Mouse (Mus musculus): ENCODE results near the gene Slc9a7.
A peak's percentile ranks its signal among the peaks of the same experiment; 100 is the strongest.

Gene Slc9a7

DNA sequence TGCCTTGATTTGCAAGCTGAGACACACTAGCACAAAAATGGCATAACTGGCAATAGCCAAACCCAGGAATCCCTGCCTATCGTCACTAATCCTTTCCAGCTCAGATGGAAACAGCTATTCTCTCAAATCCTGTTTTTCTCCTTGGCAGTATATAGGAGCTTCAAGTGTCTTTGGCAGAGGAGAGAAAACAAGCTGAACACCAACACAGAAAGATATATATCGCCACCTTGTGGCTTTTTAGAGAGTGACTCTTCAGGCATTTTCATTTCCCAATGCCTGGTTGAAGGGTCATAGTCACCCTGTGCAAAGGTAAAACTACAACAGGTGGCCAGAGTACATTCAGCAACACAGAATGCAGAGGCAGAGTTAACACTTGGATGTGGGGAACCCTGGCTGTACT lies 134.1 kb downstream of the Slc9a7 start:
- DNase-seq (ENCODE audit: low spot score): peak; percentile 12

DNA sequence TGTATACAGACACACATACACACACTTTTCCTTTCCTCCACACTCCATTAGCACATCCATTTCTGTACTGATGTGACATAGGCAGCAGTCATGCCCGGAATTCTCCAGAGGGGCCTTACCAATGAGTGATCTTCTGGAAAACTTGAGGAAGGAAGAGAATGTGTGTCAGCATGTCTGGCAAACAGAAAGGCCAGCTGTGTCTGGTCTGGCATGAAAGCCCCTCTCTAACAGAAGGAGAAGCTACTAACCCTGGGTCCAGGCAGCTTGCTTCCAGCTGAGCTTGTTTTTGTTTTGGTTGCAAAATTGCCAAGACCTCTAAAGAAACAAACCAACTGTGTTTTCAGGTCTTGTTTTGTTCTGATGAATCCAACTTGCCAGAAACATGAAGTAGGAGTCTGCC lies 162.1 kb downstream of the Slc9a7 start:
- DNase-seq (ENCODE audit: low spot score): no peak

DNA sequence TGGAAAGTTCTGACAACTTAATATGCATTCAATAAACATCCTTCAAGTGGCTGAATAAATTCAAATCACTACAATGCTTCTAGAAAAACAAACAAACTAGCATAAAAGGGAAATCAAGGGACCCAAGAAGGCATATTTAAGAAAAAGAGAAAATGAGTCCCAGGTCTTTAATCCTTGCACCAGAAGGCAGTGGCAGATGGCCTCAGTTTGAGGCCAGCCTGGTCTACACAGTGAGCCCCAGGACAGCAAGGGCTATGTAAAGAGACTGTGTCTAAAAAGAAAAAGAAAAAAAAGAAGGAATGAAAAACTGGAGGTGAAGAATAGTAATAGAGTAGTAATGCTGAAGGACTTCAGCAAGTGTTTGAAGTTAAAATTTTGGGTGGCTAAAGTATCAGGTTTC lies 162.7 kb downstream of the Slc9a7 start:
- no peak for DNase-seq (ENCODE audit: low spot score)

DNA sequence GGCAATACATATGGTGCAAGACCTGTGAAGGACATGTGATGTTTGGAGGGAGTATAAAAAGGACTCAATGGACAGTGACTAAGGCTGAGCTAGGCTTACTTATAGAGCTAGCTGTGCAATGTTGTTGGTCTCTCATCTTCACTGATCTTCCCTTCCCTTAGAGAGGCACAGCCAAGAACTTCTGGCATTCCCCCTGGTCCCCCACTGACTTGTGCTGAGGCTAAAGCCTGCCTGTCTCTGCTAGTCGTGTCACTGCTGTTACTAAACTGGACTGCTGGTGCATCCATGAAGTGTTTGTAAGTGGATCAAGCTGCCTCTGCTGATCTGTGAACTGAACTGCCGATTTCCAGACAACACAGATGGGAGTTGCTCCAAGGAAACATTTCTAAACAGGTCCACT lies 166.1 kb downstream of the Slc9a7 start:
- no peak for DNase-seq (ENCODE audit: low spot score)

DNA sequence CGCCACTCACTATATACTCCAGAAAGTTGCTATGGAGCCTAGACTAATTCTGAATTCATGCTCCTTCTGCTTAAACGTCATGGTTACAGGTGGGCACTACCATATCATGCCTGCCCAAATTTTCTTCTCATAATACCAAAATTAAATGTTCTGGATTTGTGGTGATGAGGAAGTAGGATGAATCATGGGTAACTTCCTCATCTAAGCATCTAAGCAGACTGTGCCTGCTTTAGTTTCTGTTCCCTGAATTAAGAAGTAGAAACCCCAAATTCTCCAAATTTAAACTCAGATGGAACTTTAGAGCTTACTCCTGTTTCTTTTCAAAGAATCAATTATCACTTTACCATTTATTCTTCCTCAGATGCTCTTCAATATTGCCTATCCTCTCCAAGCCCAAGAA lies 173.9 kb downstream of the Slc9a7 start:
- DNase-seq (ENCODE audit: low spot score): no peak

DNA sequence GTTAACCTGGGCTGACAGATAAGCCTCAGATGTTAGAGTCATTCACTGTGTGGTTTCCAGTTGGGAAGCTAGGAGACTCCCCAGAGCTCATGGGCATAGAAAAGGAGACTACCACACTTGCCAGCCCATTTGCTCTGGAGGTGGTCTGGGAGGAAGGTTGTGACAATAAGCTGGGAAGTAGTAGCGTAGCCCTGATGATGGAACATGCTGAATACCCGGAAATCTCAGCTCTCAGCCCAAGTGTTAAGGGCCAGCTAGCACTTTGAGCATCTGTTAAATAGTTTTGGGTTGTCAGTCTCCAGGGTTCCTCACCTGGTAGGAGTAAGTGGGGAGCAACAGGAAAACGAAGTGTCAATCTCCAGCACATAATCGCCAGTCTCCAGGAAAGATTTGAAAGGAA lies 221.4 kb downstream of the Slc9a7 start:
- DNase-seq (ENCODE audit: low spot score): no peak

DNA sequence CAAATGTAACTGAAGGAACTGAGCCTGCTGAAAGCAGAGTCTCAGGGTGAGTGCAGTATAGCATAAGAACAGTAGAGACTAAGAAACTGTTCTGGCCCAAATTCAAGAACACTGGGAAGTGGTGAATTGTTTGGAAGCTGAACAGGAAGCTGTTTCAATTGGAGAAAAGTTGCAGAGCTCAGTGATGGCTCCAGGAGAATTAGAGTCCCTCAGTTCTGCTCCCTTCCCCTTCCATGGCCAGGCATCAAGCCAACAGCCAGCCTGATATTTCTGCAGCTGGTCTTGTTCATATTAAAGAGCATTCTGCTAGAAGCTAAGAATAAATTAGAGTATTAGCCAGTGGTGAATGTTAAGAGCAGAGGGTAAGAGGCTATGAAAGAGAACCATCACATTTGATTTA lies 225.0 kb downstream of the Slc9a7 start:
- DNase-seq (ENCODE audit: low spot score): no peak

DNA sequence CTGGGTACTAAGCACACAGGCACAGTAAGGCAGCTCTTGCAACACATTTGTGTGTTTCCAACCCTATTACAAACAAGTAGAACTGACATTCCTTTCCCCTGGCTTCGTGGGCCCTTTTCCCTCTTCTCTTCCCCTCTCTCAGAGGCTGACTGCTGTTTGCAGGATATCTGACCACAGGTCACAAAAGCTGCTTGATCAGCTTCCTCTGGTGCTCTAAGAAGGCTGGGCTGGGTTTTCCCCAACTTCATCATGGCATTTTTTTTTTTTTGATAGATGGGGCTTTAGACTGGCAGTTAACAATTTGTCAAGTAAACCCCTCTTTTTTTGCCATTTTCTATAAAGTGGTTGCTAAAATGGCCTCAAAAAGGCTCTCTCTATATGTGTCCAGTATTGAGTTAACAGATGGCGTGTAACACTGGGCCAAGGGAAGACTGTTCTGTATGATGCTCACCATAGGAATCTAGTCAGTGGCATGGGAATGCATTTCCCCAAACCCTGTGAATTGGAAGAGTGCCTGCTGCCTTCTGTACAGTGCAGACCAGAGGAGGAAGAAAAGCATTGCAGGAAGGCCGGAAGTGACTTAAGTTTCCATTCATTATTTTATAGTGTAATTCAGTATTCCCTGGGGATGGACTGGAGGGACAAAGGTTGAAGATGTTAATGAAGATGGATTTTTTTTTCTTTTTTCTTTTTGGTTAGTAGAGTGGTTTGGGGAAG lies 229.7 kb downstream of the Slc9a7 start:
- DNase-seq (ENCODE audit: low spot score): no peak

DNA sequence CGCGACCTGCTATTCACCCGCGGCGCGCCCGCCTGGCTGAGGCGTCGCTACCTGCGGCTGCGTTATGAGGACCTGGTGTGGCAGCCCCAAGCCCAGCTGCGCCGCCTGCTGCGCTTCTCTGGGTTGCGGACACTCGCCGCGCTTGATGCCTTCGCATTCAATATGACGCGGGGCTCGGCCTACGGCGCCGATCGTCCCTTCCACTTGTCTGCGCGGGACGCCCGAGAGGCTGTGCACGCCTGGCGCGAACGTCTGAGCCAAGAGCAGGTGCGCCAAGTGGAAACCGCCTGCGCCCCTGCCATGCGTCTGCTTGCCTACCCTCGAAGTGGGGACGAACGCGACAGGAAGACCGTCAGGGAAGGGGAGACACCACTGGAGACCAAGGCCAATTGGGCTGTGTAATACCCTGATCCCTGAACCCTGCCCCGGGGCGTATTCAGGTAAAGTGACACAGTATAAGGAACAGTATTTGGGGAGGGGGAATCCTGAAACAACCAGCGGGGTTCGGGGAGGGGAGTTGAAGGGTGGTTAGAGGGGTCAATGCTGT lies 230.8 kb downstream of the Slc9a7 start:
- peak; percentile 9 for DNase-seq (ENCODE audit: low spot score)

DNA sequence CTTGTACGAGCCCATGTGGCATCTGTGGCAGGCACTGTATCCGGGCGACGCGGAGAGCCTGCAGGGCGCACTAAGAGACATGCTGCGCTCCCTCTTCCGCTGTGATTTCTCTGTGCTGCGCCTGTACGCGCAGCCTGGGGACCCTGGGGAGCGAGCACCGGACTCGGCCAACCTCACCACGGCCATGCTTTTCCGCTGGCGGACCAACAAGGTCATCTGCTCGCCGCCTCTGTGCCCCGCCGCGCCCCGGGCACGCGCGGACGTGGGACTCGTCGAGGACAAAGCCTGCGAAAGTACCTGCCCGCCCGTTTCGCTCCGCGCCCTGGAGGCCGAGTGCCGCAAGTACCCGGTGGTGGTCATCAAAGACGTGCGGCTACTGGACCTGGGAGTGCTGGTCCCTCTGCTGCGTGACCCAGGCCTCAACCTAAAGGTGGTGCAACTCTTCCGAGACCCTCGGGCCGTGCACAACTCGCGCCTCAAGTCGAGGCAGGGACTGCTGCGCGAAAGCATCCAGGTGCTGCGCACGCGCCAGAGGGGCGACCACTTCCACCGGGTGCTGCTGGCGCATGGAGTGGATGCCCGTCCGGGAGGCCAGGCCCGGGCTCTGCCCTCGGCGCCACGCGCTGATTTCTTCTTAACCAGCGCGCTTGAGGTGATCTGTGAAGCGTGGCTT lies 231.4 kb downstream of the Slc9a7 start:
- DNase-seq (ENCODE audit: low spot score): peak; percentile 2

DNA sequence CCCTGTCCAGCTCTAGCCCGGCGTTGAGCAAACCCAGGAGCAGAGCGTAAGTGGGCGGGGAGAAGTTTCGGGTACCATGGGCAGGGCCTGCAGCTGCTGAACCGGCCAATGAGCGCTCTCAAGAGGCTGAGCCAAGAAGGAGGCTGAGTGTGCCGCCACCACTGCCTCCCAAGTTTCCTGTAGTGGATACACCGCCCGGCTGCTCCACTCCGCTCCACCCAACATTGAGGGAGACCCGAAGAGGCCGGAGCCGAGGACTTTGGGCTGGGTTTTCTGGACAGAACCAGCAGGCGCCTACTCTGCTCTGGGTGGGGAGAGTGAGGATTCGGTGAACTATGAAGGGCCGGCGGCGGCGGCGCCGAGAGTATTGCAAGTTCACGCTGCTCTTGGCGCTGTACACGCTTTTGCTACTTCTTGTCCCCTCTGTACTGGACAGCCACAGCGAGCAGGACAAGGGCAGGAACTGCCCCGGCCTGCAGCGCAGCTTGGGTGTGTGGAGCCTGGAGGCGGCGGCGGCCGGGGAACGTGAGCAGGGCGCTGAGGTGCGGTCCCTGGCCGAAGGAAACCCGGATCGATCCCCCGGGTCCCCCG lies 232.1 kb downstream of the Slc9a7 start, which contains the start of gene Chst7:
Chst7 (plus strand) TSS at position 180 of the 591 bp plus-strand sequence.
- peak; percentile 84 for DNase-seq (ENCODE audit: low spot score)
